Mouse (Mus musculus) embryonic fibroblast, embryonic 13.5 days (primary cell): ENCODE results near the gene Top3b. TPM values are rescaled to one million over a fixed set of nuclear protein-coding genes. Genes with fewer than 3 reads are reported as not detected.

ENCODE experiments used
- H3K27ac ChIP-seq: 2 replicates; pipeline ENCODE4 v1.5.1; 2012; ENCODE audit warnings: low read length, control low read depth, inconsistent platforms; ENCODE audit not compliant: insufficient read depth
- H3K4me1 ChIP-seq: 2 replicates; pipeline ENCODE4 v1.6.1; 2011; ENCODE audit warnings: low read length; ENCODE audit not compliant: control insufficient read depth, insufficient read depth
- H3K4me3 ChIP-seq: 2 replicates; pipeline ENCODE4 v1.5.1; 2011; ENCODE audit warnings: mild to moderate bottlenecking, control low read depth, low read length; ENCODE audit not compliant: insufficient read depth
- CTCF ChIP-seq: IDR thresholded peaks from 2 replicates; pipeline ENCODE4 v1.5.1; 2011; ENCODE audit warnings: mild to moderate bottlenecking, control low read depth, low read length, moderate library complexity, borderline replicate concordance; ENCODE audit not compliant: insufficient read depth
- POLR2A ChIP-seq: IDR thresholded peaks from 2 replicates; pipeline ENCODE4 v1.6.1; 2011; ENCODE audit warnings: low read depth, mild to moderate bottlenecking, control low read depth, low read length, moderate library complexity
- polyA plus RNA-seq: library from polyadenylated mRNA; stranded (reverse); fragments of >200 nt; gene quantifications from 2 replicates; pipeline ENCODE4 v1.2.4, GENCODE M21; 2011; ENCODE audit warnings: low read depth; ENCODE audit not compliant: missing spikeins, insufficient read length

The Top3b gene
- polyA plus RNA-seq, 1 experiment: 79.2 TPM

DNA sequence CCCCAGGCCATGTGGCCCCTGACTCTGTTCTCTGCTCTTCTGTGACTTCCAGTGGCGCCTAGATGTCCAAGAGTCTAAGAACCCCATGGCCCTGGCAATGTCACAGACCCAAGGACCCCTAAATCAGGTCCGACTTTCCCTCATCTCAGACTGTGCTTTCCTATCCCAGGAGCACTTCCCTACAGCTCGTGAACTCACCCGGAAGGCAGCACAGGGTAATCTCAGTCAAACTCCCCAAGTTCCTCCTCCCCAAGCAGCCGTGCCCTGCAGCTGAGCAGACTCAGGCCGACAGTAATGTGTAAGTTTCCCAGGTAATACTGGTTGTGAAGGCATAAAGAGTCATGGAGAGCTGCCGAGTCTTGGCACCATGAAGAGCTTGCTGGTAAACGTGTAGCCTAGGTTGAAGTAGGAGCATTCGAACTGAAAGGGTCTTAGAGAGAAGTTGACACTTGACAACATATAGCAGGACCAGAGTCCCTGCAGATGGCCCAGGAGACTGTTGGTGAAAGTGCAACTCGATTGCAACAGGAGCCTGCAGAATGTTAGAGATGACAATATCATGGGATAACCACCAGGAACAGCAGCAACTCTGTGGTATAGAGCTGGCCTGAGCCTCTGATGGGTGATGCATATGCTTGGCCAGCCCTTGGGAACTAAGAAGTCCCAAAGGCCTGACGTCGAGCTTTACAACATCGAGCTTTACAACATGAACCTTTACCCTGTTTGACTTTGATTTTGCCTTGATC is 13.6 kb upstream of the Top3b start:
- H3K4me3 ChIP-seq: no peak overlapping the region
- TF ChIP-seq CTCF: no peak
- no peaks in the 10 kb centered on the region for H3K4me1 ChIP-seq
- no peak overlapping the region for H3K27ac ChIP-seq

DNA sequence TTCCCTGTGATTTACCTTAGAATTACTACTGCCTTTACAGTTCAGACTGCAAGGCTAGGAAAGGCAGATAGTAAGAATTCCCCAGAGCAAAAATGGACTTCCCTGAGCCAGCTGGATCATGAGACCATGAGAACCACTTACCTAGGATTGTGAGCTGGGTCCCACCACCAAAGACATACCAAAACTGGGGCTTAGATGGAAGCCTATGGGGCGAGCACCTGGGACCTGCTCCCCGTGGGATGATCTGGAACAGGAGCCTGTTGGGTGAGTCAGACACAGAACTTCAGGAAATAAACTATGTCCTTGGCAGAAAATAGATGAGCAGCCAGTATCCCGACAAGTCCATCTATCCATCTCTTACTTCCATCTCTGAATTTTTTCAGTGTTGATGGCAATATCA is 8.2 kb upstream of the Top3b start:
- TF ChIP-seq POLR2A (no peak), CTCF (no peak)
- H3K4me3 ChIP-seq: no peak overlapping the region
- H3K4me1 ChIP-seq: no peaks in the 10 kb centered on the region
- no peak overlapping the region for H3K27ac ChIP-seq

DNA sequence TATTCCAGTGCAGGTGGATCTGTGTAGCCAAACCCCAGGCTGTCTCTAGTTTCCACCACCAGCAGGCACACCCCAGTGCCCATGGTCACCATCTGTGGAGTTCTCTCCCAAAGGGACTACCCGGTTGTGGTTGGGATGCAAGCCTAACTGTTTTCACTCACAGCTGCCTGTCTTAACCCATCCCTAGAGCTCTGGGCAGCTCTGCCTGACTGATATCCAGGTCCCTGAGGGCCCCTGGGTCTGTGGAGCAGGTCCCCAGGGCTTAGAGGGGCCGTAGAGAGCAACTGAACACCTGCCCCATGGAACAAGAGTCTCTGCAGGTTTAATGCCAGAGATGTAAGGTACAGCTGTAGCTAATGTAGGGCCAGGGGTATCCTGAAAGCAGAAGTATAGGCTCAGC is 6.6 kb upstream of the Top3b start, which contains the start of gene Igll1:
Gene Igll1 (minus strand): TSS at position 8 of the 400 bp plus-strand sequence.
- TF ChIP-seq CTCF: no peak
- no peak for TF ChIP-seq POLR2A
- H3K4me3 ChIP-seq: no peak within 1 kb of the TSS
- no peaks in the 10 kb centered on the region for H3K4me1 ChIP-seq
- H3K27ac ChIP-seq: no peak within 1 kb of the TSS

DNA sequence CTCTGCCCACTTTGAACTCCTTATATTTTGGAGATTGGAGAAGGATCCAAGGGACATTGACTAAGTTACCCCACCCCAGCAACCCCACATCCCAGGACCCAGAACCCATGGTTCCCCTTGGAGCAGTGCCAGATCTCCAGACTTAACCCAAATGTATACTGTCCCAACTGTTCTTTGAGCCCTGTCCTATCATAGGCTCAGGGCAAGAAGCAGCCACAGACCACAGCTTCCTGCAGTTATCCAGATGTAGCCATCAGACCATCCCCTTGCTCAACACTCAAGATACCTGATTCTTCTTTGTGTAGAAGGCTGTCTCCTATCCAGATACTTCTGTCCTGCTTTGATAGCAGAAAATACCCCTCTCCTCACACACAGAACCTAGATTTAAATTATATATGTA is 5.3 kb upstream of the Top3b start:
- Histone ChIP-seq H3K27ac (no peak overlapping the region), H3K4me3 (no peak overlapping the region), H3K4me1 (no peaks in the 10 kb centered on the region)
- TF ChIP-seq POLR2A (no peak), CTCF (no peak)

DNA sequence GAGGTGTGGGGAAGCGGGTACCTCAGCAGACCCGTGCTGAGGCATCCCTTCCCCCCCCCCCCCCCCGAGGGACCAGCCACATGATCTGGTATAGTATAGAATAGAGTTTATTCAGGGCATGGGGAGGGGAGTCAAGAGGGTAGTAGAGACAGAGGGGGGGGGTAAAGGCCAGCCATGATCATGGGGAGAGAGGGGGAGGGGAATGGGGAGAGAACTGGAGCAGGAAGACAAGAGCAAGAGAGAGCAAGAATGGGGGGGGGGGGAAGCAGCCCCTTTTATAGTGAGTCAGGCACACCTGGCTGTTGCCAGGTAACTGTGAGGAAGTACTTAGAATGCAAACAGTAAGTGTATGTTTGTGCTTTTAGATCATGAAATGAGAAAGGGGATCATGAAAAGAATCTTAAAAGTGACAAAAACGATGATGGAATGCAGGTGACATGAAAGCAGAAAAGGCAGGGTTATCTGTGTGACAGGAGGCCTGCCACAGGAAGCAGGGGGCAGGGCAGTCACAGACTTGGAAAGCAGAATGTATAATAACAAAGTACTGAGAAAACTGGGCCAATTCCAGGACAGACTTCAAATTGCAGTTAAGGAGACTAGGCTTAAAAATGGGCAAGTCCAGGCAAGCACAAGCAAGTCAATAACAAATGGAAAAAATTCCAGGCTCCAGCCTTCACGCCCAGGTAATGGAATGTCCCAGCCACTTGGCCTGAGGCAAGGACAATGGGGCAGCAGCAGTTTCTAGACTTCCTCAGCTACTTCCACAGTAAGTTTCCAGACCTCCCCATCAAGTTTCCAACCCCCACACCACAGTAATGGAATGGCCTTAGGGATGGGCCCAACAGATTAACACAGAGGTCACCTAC is 4.6 kb upstream of the Top3b start:
- H3K4me3 ChIP-seq: no peak overlapping the region
- no peak for TF ChIP-seq POLR2A
- no peak for TF ChIP-seq CTCF
- H3K4me1 ChIP-seq: no peaks in the 10 kb centered on the region
- peak overlapping the region; percentile 87 for H3K27ac ChIP-seq

DNA sequence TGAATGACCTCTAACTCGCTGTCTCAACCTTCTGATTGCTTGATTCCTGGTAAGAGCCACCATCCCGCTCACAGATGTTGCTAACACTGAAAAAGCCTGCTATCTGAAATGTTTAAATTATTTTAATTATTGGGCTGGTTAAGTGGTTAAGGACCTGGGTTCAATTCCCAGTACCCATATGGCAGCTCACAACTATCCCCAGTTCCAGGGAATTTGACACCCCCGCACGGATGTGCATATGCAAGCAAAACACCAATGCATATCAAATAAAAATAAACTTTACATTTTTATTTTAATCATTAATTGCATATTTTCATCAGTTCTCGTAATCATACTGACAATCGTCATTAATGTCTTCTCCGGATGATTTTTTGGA is 307 bp upstream of the Top3b start:
- Histone ChIP-seq H3K4me3 (0 out of 2 replicates have a peak overlapping the region, but pooled peaks have one; percentile 3), H3K27ac (peak overlapping the region; percentile 0; the same call in 1 of the 2 replicates), H3K4me1 (no peaks in the 10 kb centered on the region; the same call in none of the 2 replicates)
- TF ChIP-seq POLR2A (no peak), CTCF (no peak)

DNA sequence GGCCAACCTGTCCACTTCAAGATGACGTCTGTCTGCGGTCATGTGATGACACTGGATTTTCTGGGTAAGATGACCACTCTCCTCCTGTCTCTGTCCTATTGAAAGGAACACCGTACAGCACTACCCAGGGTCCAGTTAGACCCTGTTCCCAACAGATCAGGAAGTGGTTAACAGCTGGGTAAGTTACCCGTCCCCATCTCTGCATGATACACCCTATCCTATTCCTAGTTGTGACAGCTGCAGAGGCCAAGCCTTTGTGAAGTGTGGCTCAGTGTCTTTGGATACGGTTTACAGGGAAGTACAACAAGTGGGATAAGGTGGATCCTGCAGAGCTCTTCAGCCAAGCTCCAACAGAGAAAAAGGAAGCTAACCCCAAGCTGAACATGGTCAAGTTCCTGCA is 8.5 kb downstream of the Top3b start:
- no peak for TF ChIP-seq POLR2A
- no peak for TF ChIP-seq CTCF
- H3K4me1 ChIP-seq: no peaks in the 10 kb centered on the region
- H3K27ac ChIP-seq: no peak overlapping the region
- no peak overlapping the region for H3K4me3 ChIP-seq

DNA sequence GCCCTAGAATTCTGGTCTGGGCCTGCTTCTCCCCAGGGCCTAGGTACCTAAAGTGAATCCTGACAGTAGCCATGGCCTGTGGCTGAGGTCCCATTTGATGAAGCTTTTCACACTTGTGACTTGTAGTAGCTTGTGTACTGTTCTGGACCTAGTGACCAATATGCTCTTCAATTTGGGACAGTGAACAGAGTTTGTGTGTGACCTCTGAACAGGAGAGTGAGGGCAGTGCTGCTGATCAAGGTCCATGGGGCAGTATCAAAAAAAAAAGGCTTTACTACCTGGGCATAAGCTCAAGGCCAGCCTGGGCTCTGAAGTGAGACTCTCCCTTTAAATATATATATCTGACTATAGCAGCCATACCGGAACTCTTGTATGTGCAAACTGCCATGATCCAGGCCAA is 17.8 kb downstream of the Top3b start:
- H3K4me1 ChIP-seq: no peaks in the 10 kb centered on the region
- TF ChIP-seq CTCF: no peak
- TF ChIP-seq POLR2A: no peak
- H3K4me3 ChIP-seq: no peak overlapping the region
- no peak overlapping the region for H3K27ac ChIP-seq

DNA sequence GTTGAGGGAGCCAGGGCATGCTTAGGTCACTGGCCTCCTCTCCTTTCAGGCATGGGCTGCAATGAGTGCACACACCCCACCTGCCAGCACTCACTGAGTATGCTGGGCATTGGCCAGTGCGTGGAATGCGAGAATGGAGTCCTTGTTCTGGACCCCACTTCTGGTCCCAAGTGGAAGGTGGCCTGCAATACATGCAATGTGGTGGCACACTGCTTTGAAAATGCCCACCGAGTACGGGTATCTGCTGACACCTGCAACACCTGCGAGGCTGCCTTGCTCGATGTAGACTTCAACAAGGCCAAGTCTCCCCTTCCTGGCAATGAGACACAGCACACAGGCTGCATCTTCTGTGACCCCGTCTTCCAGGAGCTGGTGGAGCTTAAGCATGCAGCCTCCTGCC is 21.8 kb downstream of the Top3b start:
- Histone ChIP-seq H3K27ac (no peak overlapping the region), H3K4me1 (no peaks in the 10 kb centered on the region), H3K4me3 (no peak overlapping the region)
- TF ChIP-seq CTCF (no peak), POLR2A (no peak)

DNA sequence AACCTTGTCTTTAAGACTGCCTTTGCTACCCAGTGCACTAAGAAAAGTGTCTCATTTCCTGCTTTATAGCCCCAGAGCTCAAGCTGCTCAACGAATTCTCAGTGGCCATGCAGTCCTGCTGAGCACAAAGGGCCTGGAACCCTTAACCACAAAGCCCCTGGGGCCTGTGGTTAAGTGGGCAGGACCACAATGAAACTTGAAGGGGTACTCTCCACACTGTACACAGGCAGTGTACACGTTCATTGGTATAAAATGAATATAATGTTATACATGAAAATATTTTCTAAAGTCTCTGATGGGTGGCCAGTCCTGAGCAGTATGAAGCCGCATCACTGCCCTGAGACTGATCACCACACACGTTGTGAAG is 25.5 kb downstream of the Top3b start:
- Histone ChIP-seq H3K27ac (0 out of 2 replicates have a peak overlapping the region, but pooled peaks have one; percentile 4), H3K4me3 (no peak overlapping the region), H3K4me1 (no peaks in the 10 kb centered on the region)
- TF ChIP-seq CTCF (no peak), POLR2A (no peak)
